Mouse (Mus musculus): Measurements from ENCODE around the gene Adam33.
"Not testable (repeated sequence)": the region's sequence is repeated elsewhere in the genome, so short reads cannot be mapped to it uniquely, and the experiment has no call there.

Gene Adam33

GRCm38 (mm10) chr2:131063404-131063864 is at the start of gene Adam33:
Adam33 (minus strand) TSS chr2:131063814.
- no peak for DNase-seq (ENCODE audit: low spot score in 2 of 2)

- DNase-seq (ENCODE audit: low spot score in 2 of 2): no peak
Observed at GRCm38 (mm10) chr2:131105989-131106388, 42.4 kb upstream of the Adam33 start.

- DNase-seq (ENCODE audit: low spot score in 2 of 2): not testable (repeated sequence)
Observed at GRCm38 (mm10) chr2:131105061-131105460, 41.4 kb upstream of the Adam33 start.

- no peak for DNase-seq (ENCODE audit: low spot score in 2 of 2)
Observed at GRCm38 (mm10) chr2:131104021-131104420, 40.4 kb upstream of the Adam33 start.

GRCm38 (mm10) chr2:131101530-131101929 is 37.9 kb upstream of the Adam33 start:
- DNase-seq (ENCODE audit: low spot score in 2 of 2): no peak

GRCm38 (mm10) chr2:131097087-131097486 is 33.5 kb upstream of the Adam33 start:
- DNase-seq (ENCODE audit: low spot score in 2 of 2): no peak

GRCm38 (mm10) chr2:131096101-131096795 is 32.6 kb upstream of the Adam33 start:
- peak in 1 of 2 experiments; percentile 15 for DNase-seq (ENCODE audit: low spot score in 2 of 2)

DNA sequence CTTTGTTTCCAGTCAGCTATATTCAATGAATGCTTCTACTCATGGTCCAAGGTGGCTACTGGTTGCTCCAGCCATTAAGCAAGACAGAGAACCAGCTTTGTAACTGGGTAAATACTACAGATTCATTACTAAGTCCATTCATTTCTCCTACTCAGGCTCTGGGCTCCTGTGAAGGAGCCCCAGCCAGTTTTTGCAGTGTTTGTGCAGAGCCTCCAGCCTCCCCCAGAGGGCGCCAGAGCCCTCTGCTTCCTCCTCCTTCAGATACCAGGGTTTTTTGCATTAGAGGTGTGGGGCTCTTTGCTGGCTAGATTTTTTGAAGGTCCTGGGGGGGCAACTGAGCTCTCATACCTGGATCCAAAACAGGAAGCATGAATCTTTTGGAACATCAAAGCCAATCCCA is 31.2 kb upstream of the Adam33 start:
- DNase-seq (ENCODE audit: low spot score in 2 of 2): peak; percentile 33 to 68

- DNase-seq (ENCODE audit: low spot score in 2 of 2): no peak
Observed at GRCm38 (mm10) chr2:131093577-131093976, 30.0 kb upstream of the Adam33 start.

- DNase-seq (ENCODE audit: low spot score in 2 of 2): no peak
Observed at GRCm38 (mm10) chr2:131090852-131091251, 27.2 kb upstream of the Adam33 start.

DNA sequence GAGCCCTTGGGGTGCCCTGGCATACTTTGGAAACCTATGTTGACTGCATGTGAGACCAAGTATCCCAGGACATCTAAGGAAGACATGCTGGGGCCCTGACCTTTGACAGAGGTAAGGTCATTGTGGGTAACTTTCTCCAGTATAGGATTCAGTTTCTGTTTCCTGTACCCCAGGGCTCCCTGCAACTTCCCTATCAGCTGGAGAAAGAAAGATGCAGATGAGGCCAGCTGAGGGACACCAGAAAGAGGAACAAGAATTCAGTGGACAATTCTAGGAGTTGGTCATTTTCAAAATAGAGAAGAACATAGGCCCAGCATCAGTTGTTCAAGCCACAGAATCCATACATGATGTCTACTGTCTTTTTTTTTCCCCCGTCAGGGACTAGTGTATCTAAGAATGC is 26.0 kb upstream of the Adam33 start:
- no peak for DNase-seq (ENCODE audit: low spot score in 2 of 2)

- no peak for DNase-seq (ENCODE audit: low spot score in 2 of 2)
Observed at GRCm38 (mm10) chr2:131088581-131088980, 25.0 kb upstream of the Adam33 start.

DNA sequence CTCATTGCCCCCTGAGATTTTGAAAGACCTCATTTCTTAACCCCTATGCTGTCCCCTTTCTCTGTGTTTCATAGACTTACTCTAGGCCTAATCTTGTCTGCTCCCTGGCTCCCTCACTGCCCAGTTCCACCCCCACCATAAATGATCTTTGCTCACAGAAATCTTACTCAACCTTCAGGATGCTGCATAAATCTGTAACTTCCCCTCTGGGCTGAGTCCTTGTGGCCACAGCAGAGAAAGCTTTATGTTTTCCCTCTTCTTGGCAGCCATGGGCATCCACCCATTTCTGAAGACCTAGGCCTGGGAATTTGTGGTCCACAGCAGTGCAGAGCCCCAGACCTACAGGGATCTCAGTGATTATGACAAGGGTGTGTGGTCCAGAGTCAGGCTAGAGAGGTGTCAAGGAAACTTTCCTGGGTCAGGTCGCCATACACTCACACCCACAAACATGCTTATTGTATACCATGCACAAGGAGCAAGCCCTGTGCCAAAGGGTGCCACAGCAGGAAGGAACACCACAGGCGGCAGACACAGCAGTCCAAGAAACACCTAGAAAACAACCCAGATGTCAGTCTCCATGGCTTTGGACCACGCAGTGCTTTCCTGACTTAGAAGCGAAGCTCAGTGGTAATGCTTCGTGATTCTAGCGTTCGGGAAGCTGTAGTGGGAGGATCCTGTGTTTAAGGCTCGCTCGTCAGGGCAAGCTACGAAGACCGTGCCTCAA is 23.2 kb upstream of the Adam33 start, which contains the start of gene Siglec1:
Gene Siglec1 (minus strand): TSS at position 99 of the 724 bp plus-strand sequence.
- DNase-seq (ENCODE audit: low spot score in 2 of 2): no peak

DNA sequence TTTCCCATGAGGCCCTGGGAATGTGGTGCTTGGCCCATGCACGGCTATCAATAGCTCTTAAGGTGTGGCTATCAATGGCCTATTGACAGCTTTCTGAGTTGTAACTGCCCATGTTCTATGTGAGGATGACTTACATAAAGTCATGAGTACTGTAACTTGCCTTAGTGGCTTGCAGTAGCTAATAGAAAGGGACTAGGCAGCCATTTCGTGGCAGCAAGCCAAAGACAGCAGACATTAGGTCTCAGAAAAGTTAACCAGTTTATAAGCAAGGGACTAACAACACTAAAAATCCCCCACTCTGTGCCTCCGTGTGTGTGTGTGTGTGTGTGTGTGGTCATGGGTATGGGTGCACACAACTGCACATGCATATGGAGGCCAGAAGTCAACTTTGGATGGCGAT is 20.6 kb upstream of the Adam33 start:
- DNase-seq (ENCODE audit: low spot score in 2 of 2): no peak

DNA sequence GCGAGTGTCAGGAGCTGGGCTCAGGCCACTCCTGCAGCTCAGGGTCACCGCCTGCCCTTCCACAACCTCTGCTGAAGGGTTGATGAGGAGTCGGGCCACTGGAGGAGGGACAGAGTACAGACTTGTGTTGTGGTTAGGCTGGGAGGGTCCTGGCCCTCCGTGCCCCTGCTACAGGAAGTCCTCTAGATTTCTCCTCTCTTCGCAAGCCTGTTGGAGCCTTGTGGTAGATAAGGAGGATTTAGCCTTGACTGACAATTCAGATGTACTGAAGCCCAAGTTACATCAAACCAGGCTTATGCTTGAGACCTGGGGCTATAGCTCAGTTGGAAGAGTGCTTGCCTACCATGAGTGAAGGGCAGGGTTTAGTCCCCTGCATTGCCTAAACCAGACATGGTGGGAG is 16.9 kb upstream of the Adam33 start:
- DNase-seq (ENCODE audit: low spot score in 2 of 2): no peak

DNA sequence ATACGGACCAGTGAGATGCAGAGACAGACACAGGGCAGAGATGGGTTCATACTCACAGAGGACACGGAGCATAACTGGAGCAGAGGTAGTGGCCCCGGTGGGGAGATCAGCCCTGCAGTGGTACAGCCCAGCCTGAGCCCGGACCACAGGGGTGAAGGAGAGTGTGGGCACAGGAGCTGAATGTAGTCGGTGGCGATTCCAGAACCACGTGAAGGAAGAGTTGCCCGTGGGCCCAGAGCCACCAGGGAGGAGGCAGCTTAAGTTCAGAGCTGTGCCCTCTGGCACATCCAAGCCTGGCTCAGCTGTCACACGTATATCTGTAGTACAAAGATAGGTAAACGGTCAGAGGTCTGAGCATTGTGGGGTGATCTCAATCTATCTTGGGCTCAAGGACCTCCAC is 8.9 kb upstream of the Adam33 start:
- DNase-seq (ENCODE audit: low spot score in 2 of 2): no peak

- no peak for DNase-seq (ENCODE audit: low spot score in 2 of 2)
Observed at GRCm38 (mm10) chr2:131067481-131067880, 3.9 kb upstream of the Adam33 start.

GRCm38 (mm10) chr2:131066342-131066741 is 2.7 kb upstream of the Adam33 start:
- DNase-seq (ENCODE audit: low spot score in 2 of 2): no peak

DNA sequence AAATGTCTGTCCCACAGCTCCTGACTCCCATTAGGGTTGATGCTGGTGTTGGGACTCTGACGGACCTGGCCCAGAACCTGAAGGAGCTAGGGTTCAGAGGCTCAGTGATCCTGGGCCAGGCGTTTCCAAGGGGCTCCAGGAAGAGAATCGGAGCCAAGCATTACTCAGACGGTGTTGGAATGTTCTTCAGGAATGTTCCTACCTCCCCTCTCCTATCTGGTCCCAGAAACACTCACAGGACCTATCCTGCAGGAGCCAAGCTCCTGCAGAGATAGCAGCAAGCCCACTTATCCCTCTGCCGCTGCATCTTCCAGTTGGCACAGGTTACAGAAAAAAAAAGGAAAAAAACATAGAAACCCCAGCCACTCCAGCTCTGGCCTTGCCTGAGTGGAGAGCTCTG is 2.0 kb downstream of the Adam33 start:
- DNase-seq (ENCODE audit: low spot score in 2 of 2): no peak

- DNase-seq (ENCODE audit: low spot score in 2 of 2): no peak
Observed at GRCm38 (mm10) chr2:131060784-131061183, 2.8 kb downstream of the Adam33 start.

GRCm38 (mm10) chr2:131059781-131060540 is 3.7 kb downstream of the Adam33 start:
- DNase-seq (ENCODE audit: low spot score in 2 of 2): no peak

- no peak for DNase-seq (ENCODE audit: low spot score in 2 of 2)
Observed at GRCm38 (mm10) chr2:131059377-131059776, 4.2 kb downstream of the Adam33 start.

All from thymus, postnatal 10 days (tissue).